Mouse (Mus musculus): ENCODE results near the gene Ttc28. TPM values are rescaled to one million over a fixed set of nuclear protein-coding genes. Genes with fewer than 3 reads are reported as not detected.

The Ttc28 gene
- polyA plus RNA-seq, 1 experiment from 2014 or later: 13.5 TPM

GRCm38 (mm10) chr5:111200915-111201610, 321.5 kb downstream of the Ttc28 start:
- Histone ChIP-seq H3K4me1 (ENCODE audit: control insufficient read depth, insufficient read depth, low read length) (peaks cover 34% of the 10 kb centered on the region), H3K9me3 (ENCODE audit: control insufficient read depth, low read length) (no peaks in the 10 kb centered on the region), H3K27ac (ENCODE audit: low read depth, low read length) (no peak overlapping the region; the same call in 1 of the 2 replicates), H3K4me3 (ENCODE audit: low read depth, low read length) (no peak overlapping the region), H3K36me3 (ENCODE audit: control insufficient read depth, insufficient read depth, low read length) (no peaks in the 10 kb centered on the region), H3K9ac (ENCODE audit: low read length) (no peak overlapping the region), H3K27me3 (ENCODE audit: control insufficient read depth, insufficient read depth, low read length) (no peaks in the 10 kb centered on the region), H3K4me2 (no peak overlapping the region)
- ATAC-seq (ENCODE audit: low FRiP score) (peak; percentile 53; the same call in 1 of the 2 replicates), DNase-seq (ENCODE audit: low spot score, missing footprints) (no peak)
- 49% methylated on average over 16 of the region's 16 CpGs for WGBS

GRCm38 (mm10) chr5:111204221-111204620, 324.6 kb downstream of the Ttc28 start:
- Histone ChIP-seq H3K9me3 (ENCODE audit: control insufficient read depth, low read length) (no peaks in the 10 kb centered on the region), H3K36me3 (ENCODE audit: control insufficient read depth, insufficient read depth, low read length) (no peaks in the 10 kb centered on the region), H3K9ac (ENCODE audit: low read length) (no peak overlapping the region), H3K4me2 (no peak overlapping the region), H3K27ac (ENCODE audit: low read depth, low read length) (no peak overlapping the region), H3K4me1 (ENCODE audit: control insufficient read depth, insufficient read depth, low read length) (peaks cover 46% of the 10 kb centered on the region), H3K27me3 (ENCODE audit: control insufficient read depth, insufficient read depth, low read length) (no peaks in the 10 kb centered on the region), H3K4me3 (ENCODE audit: low read depth, low read length) (no peak overlapping the region)
- 77% methylated on average over 5 of the region's 5 CpGs for WGBS
- ATAC-seq (ENCODE audit: low FRiP score) (no peak), DNase-seq (ENCODE audit: low spot score, missing footprints) (no peak)

GRCm38 (mm10) chr5:111204976-111205586, 325.5 kb downstream of the Ttc28 start:
- no peak overlapping the region for H3K27ac ChIP-seq (ENCODE audit: low read depth, low read length)
- H3K27me3 ChIP-seq (ENCODE audit: control insufficient read depth, insufficient read depth, low read length): no peaks in the 10 kb centered on the region
- ATAC-seq (ENCODE audit: low FRiP score) (no peak), DNase-seq (ENCODE audit: low spot score, missing footprints) (no peak)
- H3K4me1 ChIP-seq (ENCODE audit: control insufficient read depth, insufficient read depth, low read length): peaks cover 45% of the 10 kb centered on the region
- no peak overlapping the region for H3K4me3 ChIP-seq (ENCODE audit: low read depth, low read length)
- H3K9ac ChIP-seq (ENCODE audit: low read length): no peak overlapping the region
- no peak overlapping the region for H3K4me2 ChIP-seq
- WGBS: 40% methylated on average over 4 of the region's 4 CpGs
- H3K9me3 ChIP-seq (ENCODE audit: control insufficient read depth, low read length): no peaks in the 10 kb centered on the region
- no peaks in the 10 kb centered on the region for H3K36me3 ChIP-seq (ENCODE audit: control insufficient read depth, insufficient read depth, low read length)

- Histone ChIP-seq H3K27ac (ENCODE audit: low read depth, low read length) (no peak overlapping the region), H3K4me2 (no peak overlapping the region), H3K36me3 (ENCODE audit: control insufficient read depth, insufficient read depth, low read length) (no peaks in the 10 kb centered on the region), H3K9ac (ENCODE audit: low read length) (no peak overlapping the region), H3K4me3 (ENCODE audit: low read depth, low read length) (no peak overlapping the region), H3K9me3 (ENCODE audit: control insufficient read depth, low read length) (no peaks in the 10 kb centered on the region), H3K4me1 (ENCODE audit: control insufficient read depth, insufficient read depth, low read length) (peaks cover 39% of the 10 kb centered on the region), H3K27me3 (ENCODE audit: control insufficient read depth, insufficient read depth, low read length) (no peaks in the 10 kb centered on the region)
- ATAC-seq (ENCODE audit: low FRiP score): no peak
- no peak for DNase-seq (ENCODE audit: low spot score, missing footprints)
- 39% methylated on average over 4 of the region's 4 CpGs for WGBS
Observed at GRCm38 (mm10) chr5:111205817-111206216, 326.2 kb downstream of the Ttc28 start.

GRCm38 (mm10) chr5:111207924-111208659, 328.5 kb downstream of the Ttc28 start:
- 0 out of 2 replicates have a peak overlapping the region, but pooled peaks have one; percentile 16 for H3K4me2 ChIP-seq
- 0 out of 2 replicates have a peak overlapping the region, but pooled peaks have one; percentile 12 for H3K9ac ChIP-seq (ENCODE audit: low read length)
- no peaks in the 10 kb centered on the region for H3K9me3 ChIP-seq (ENCODE audit: control insufficient read depth, low read length)
- DNase-seq (ENCODE audit: low spot score, missing footprints): peak; percentile 91
- no peak overlapping the region for H3K27ac ChIP-seq (ENCODE audit: low read depth, low read length)
- H3K36me3 ChIP-seq (ENCODE audit: control insufficient read depth, insufficient read depth, low read length): no peaks in the 10 kb centered on the region
- WGBS: 39% methylated on average over 8 of the region's 8 CpGs
- ATAC-seq (ENCODE audit: low FRiP score): peak; percentile 60
- H3K4me1 ChIP-seq (ENCODE audit: control insufficient read depth, insufficient read depth, low read length): peaks cover 27% of the 10 kb centered on the region
- no peaks in the 10 kb centered on the region for H3K27me3 ChIP-seq (ENCODE audit: control insufficient read depth, insufficient read depth, low read length)
- H3K4me3 ChIP-seq (ENCODE audit: low read depth, low read length): no peak overlapping the region

- DNase-seq (ENCODE audit: low spot score, missing footprints): peak; percentile 90
- whole genome bisulfite sequencing: 41% methylated on average over 5 of the region's 5 CpGs
- Histone ChIP-seq H3K4me1 (ENCODE audit: control insufficient read depth, insufficient read depth, low read length) (peaks cover 27% of the 10 kb centered on the region), H3K36me3 (ENCODE audit: control insufficient read depth, insufficient read depth, low read length) (no peaks in the 10 kb centered on the region), H3K4me3 (ENCODE audit: low read depth, low read length) (no peak overlapping the region), H3K27ac (ENCODE audit: low read depth, low read length) (no peak overlapping the region), H3K4me2 (no peak overlapping the region), H3K9ac (ENCODE audit: low read length) (no peak overlapping the region), H3K9me3 (ENCODE audit: control insufficient read depth, low read length) (no peaks in the 10 kb centered on the region), H3K27me3 (ENCODE audit: control insufficient read depth, insufficient read depth, low read length) (no peaks in the 10 kb centered on the region)
- peak; percentile 78 for ATAC-seq (ENCODE audit: low FRiP score)
Observed at GRCm38 (mm10) chr5:111208660-111208969, 329.0 kb downstream of the Ttc28 start.

- H3K9ac ChIP-seq (ENCODE audit: low read length): no peak overlapping the region
- peaks cover 2% of the 10 kb centered on the region; the same call in 1 of the 2 replicates for H3K27me3 ChIP-seq (ENCODE audit: control insufficient read depth, insufficient read depth, low read length)
- peaks cover 38% of the 10 kb centered on the region for H3K4me1 ChIP-seq (ENCODE audit: control insufficient read depth, insufficient read depth, low read length)
- no peaks in the 10 kb centered on the region for H3K36me3 ChIP-seq (ENCODE audit: control insufficient read depth, insufficient read depth, low read length)
- ATAC-seq (ENCODE audit: low FRiP score) (no peak), DNase-seq (ENCODE audit: low spot score, missing footprints) (no peak)
- no peak overlapping the region for H3K4me2 ChIP-seq
- 39% methylated on average over 8 of the region's 8 CpGs for WGBS
- H3K9me3 ChIP-seq (ENCODE audit: control insufficient read depth, low read length): no peaks in the 10 kb centered on the region
- H3K4me3 ChIP-seq (ENCODE audit: low read depth, low read length): no peak overlapping the region
- no peak overlapping the region; the same call in 1 of the 2 replicates for H3K27ac ChIP-seq (ENCODE audit: low read depth, low read length)
Observed at GRCm38 (mm10) chr5:111213935-111214450, 334.4 kb downstream of the Ttc28 start.

- H3K36me3 ChIP-seq (ENCODE audit: control insufficient read depth, insufficient read depth, low read length): no peaks in the 10 kb centered on the region
- peak; percentile 52 for ATAC-seq (ENCODE audit: low FRiP score)
- H3K27me3 ChIP-seq (ENCODE audit: control insufficient read depth, insufficient read depth, low read length): peaks cover 2% of the 10 kb centered on the region; the same call in 1 of the 2 replicates
- H3K4me1 ChIP-seq (ENCODE audit: control insufficient read depth, insufficient read depth, low read length): peaks cover 45% of the 10 kb centered on the region
- no peak overlapping the region for H3K9ac ChIP-seq (ENCODE audit: low read length)
- DNase-seq (ENCODE audit: low spot score, missing footprints): no peak
- peak overlapping the region; percentile 59 for H3K27ac ChIP-seq (ENCODE audit: low read depth, low read length)
- H3K9me3 ChIP-seq (ENCODE audit: control insufficient read depth, low read length): no peaks in the 10 kb centered on the region
- 39% methylated on average over 13 of the region's 13 CpGs for WGBS
- no peak overlapping the region for H3K4me3 ChIP-seq (ENCODE audit: low read depth, low read length)
- peak overlapping the region; percentile 19; the same call in 1 of the 2 replicates for H3K4me2 ChIP-seq
Observed at GRCm38 (mm10) chr5:111214890-111215289, 335.3 kb downstream of the Ttc28 start.

All from midbrain, embryonic 11.5 days (tissue).